Mouse (Mus musculus) 416B (cell line): Measurements from ENCODE around the gene Smtnl1.

Experiments used
- DNase-seq: peaks from one replicate; pipeline ENCODE4 v3.0.0; 2011; ENCODE audit warnings: low read depth

The Smtnl1 gene

DNA sequence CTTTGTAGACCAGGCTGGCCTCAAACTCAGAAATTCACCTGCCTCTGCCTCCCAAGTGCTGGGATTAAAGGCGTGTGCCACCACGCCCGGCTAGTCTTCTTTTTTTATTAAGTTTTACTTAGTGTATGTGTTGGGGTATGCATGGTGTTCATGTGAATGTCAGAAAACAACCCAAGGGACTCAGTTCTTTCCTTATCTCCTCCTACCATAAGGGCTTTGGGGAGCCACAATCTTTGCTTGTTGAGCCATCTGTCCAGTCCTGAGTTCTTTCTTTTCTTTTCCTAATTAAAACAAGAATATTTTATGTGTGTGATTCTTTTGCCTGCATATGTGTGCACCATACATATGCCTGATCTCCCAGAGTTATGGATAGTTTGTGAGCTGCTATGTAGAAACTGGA is 29.3 kb downstream of the Smtnl1 start:
- no peak for DNase-seq

GRCm38 (mm10) chr2:84792516-84792915 is 29.9 kb downstream of the Smtnl1 start:
- DNase-seq: peak; percentile 35

DNA sequence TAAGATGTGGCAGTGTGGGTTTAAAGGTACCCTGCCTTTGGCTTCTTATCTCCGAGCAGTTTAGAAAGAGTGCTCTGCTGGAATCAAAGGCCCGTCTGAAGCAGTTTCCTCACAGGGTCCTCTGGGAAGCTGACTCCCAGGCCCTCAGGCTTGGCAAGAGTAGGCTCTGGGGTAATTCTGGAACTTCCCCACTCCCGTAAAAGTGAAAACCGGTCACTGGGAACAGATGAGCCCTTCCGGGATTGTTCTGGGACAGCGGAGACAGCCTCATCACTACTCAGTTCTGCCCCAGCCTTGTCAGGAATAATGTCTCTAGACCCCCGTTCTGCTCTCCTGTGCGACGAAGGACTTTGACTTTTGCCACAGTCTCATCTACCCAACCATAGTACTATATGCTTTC is 32.0 kb downstream of the Smtnl1 start:
- no peak for DNase-seq

DNA sequence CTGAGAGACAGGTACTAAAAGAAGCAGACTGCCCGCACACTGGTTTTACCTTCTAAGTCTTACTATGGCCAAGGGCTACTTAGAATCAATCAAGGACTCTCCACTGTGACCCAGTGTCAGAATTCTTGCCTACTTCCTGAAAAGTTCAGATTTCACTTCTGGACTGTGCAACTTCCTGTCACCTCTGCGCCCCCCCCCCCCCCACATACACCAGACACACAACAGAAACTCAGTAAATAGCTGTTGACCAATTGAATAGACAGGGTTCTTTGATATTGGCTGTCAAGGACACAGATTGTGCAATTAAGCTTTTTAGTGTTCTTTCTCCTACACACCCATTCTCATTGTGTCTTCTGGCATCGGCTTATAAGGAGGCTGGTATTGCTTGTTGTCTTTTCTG is 34.1 kb downstream of the Smtnl1 start:
- no peak for DNase-seq

DNA sequence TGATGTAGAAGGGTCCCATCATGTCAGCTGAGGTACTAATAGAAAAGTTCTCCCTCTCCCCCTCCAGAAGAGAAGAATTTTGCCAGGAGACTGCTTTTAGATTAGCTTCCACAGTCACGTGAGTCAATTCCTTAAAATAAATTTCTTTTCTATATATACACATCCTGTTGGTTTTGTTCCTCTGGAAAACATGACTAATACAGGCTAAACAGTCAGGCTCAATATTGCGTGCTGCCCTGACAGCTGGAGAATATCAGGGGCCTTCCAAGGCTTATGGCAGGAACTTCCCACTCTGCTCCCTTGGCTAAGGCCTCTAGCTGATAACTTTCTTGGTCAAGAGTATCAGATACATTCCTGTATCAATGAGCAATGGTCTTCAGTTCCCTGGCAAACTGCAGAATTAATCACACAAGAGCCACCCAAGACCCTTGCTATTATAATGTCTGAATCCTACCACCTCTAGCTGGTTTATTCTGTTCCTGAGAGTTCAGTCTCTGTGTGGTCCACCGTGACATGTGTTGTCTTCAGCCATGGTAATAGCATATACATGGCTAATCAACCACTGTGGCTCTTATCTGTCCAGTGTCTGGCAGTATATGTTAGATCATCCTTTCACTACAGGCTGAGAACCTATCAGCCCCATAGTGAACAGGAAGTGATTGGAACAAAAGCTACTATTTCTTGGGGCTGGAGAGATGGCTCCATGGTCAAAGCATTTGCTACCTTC is 38.4 kb downstream of the Smtnl1 start:
- DNase-seq: peak; percentile 51

DNA sequence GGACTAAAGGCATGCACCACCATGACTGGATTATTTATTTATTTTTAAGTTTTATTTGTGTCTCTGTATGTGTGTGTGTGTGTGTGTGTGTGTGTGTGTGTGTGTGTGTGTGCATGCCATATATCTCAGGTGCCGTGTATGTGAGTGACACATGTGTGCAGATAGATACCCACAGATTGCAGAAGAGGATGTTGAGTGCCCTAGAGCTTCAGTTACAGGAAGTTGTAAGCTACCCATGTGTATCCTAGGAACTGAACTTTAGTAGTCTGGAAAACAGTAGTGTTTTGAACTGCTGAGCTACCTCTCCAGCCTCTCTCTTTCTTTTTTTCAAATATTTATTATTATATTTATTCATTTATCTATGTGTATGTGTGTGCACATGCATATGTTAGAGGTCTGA is 39.1 kb downstream of the Smtnl1 start:
- peak; percentile 69 for DNase-seq

GRCm38 (mm10) chr2:84779210-84779609 is 43.2 kb downstream of the Smtnl1 start:
- DNase-seq: peak; percentile 64

DNA sequence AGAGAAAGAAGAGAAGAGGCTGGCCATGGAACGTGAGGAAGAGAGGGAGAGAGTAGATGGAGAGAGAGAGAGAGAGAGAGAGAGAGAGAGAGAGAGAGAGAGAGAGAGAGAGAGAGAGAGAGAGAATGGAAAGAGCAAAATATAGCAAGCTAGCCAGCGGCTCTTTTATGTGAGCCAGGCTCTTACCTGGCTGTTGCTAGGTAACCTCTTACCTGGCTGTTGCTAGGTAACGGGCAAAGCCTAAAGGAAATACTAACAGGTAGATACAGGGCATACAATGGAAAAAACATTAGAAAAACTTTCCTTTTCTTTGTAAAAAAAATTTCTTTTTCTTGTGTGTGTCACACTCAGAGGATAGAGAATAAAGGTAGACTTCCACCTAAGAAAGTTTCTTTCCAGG is 44.7 kb downstream of the Smtnl1 start:
- DNase-seq: no peak

DNA sequence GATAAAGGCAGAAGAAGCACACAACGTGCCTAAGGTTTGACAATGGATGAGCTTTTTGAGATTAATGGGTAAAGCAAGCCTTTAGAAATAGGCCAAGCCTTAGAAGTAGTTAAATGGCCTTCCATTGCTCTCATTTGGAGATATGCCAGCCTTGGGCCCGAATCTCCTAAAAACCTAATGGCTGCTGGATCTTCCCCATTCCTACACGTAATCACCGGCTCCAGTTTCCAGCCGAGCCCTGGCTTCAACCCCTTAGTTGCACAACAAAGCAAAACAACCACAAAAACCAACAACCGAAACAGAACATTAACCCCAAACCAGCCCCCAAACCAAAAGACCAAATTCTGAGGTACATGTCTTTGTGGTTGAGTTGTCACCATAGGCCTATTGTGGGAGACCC is 46.8 kb downstream of the Smtnl1 start:
- no peak for DNase-seq

DNA sequence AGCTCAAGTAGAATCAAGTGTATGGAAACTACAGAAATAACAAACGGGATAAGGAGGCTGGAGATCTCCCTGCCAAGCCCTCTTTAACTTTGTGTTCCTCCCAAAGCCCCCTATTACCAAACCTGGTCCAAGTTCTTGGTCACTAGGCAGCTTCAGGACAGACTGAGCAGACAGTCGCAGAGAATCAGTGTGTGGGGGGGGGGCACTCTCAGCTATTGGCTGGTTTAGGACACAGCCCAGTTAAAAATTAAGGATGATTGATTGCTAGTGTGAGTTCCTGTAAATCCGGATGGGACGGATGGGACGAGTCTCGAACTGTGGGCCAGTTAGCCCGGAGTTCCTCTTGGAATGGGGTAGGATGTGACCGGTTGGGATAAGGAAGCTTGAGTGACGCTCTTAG is 47.2 kb downstream of the Smtnl1 start, which contains the start of gene Serping1:
Gene Serping1 (minus strand): TSS at position 204 of the 400 bp plus-strand sequence.
- no peak for DNase-seq

DNA sequence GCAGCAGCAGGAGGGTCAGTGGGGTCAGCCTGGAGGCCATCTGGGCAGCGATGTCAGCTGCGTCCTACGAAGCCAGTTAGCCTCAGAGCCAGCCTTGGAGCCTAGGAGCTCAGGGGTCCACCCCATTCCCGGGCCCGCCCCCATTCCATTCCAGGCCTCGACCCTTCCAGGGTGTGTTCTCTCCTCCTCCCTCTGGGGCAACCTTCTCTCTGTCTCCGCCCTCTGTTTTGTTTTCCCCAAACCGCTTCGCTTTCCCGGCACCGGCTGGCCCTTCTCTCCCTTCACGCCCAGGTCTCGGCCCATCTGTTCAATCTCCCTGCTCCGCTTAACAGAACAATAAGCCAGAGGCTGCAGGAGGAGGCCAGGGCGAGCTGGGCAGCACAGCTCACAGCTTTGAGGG is 47.7 kb downstream of the Smtnl1 start:
- no peak for DNase-seq

GRCm38 (mm10) chr2:84773195-84773594 is 49.3 kb downstream of the Smtnl1 start:
- DNase-seq: no peak

DNA sequence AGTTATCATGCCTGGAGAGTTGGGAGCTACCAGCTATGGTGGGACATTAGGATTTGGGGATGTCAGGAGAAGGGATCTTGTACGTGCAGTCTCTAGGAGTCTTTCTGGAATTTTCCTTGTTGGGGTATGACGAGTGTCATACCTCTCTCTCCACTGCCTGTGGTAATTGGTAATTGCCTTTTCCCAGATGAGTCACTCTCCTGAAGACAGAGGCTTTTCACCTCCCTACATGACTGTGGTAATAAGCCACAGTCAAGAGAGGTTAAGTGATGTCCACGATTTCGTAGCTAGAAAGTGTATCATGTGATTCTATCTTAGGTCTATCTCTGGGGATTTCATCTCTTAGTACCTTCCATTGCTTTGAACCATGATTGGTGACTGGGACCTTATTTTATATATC is 50.0 kb downstream of the Smtnl1 start:
- DNase-seq: no peak

DNA sequence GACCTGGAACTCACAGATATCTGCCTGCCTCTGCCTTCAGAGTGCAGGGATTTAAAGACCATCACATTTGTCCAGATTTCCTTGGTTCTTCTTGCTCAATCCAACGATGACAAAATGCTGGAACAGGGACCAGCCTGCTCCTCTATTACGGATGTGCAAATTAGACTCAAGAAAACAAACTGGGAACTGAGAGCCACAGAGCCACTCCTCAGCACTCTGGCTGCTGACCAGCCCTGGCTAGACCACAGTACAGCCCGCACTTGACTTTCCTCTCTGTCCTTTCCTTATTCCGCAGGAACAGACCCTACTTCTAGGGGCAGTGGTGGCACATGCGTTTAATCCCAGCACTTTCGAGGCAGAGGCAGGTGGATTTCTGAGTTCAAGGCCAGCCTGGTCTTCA is 52.0 kb downstream of the Smtnl1 start:
- DNase-seq: no peak

- no peak for DNase-seq
These were observed 59.6 kb downstream of the Smtnl1 start for GRCm38 (mm10) chr2:84762818-84763217.

DNA sequence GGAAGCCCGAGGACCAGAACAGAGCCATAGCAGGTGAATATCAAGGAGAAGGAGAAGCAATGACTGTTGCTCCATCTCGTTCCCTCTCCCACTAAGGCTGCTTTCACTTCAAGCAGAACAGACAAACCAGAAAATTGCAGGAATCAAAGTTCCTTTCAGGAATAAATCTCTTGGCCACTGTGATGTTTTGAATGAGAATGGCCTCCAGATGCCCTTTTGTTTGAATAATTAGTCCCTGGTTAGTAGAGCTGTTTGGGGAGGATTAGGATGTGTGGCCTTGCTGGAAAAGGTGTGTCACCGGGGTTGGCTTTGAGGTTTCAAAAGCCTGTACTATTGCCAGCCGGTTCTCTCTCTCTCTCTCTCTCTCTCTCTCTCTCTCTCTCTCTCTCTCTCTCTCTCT is 60.2 kb downstream of the Smtnl1 start:
- DNase-seq: no peak

- DNase-seq: no peak
These were observed 60.6 kb downstream of the Smtnl1 start for GRCm38 (mm10) chr2:84761840-84762239.

DNA sequence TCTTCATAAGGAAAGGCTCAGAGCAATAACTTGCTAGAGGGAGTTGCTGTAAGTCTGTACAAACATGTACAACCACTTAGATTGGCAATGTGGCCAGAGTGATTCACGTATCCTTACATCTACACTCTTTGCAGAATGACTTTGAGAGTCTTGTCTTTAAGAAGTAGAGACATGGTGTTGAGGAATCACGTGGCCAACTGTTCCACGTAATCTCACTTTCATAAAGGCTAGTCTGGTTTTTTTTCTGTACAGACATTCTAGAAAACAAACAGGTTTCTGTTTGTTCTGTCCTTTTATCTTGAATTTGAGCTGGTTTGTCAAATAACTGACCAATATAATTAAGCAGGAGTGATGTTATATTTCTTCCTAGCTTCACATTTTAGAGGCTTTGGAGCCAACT is 61.1 kb downstream of the Smtnl1 start:
- no peak for DNase-seq
